Mouse (Mus musculus): Measurements from ENCODE around the gene Exoc6b. TPM values are rescaled to one million over a fixed set of nuclear protein-coding genes. Genes with fewer than 3 reads are reported as not detected.

The Exoc6b gene
- total RNA-seq, 2 experiments from 2014 or later: 130 to 134 TPM

GRCm38 (mm10) chr6:84661451-84662112 is 407.7 kb downstream of the Exoc6b start:
- no peak overlapping the region for H3K4me3 ChIP-seq
- no peak overlapping the region for H3K27ac ChIP-seq
- no peak for DNase-seq (ENCODE audit: low spot score in 2 of 2)
- TF ChIP-seq CTCF (conservative IDR thresholded peaks at IDR 0.05): no peak

GRCm38 (mm10) chr6:84660982-84661381 is 408.3 kb downstream of the Exoc6b start:
- TF ChIP-seq CTCF (conservative IDR thresholded peaks at IDR 0.05): no peak

GRCm38 (mm10) chr6:84657091-84657490 is 412.2 kb downstream of the Exoc6b start:
- no peak for DNase-seq (ENCODE audit: low spot score in 2 of 2)
- TF ChIP-seq CTCF (conservative IDR thresholded peaks at IDR 0.05): no peak
- Histone ChIP-seq H3K4me3 (no peak overlapping the region), H3K27ac (peak overlapping the region; percentile 14; the same call in 1 of the 2 replicates)

More at GRCm38 (mm10) chr6:84660982-84661381, 408.3 kb downstream of the Exoc6b start:
- Histone ChIP-seq H3K4me3 (no peak overlapping the region), H3K27ac (no peak overlapping the region)
- no peak for DNase-seq (ENCODE audit: low spot score in 2 of 2)

GRCm38 (mm10) chr6:84656680-84657079 is 412.6 kb downstream of the Exoc6b start:
- no peak overlapping the region for H3K4me3 ChIP-seq
- TF ChIP-seq CTCF (conservative IDR thresholded peaks at IDR 0.05): no peak
- peak in 1 of 2 experiments; percentile 18 for DNase-seq (ENCODE audit: low spot score in 2 of 2)
- H3K27ac ChIP-seq: peak overlapping the region; percentile 14; the same call in 1 of the 2 replicates

GRCm38 (mm10) chr6:84651902-84652301 is 417.4 kb downstream of the Exoc6b start:
- H3K27ac ChIP-seq: no peak overlapping the region
- H3K4me3 ChIP-seq: no peak overlapping the region
- no peak for DNase-seq (ENCODE audit: low spot score in 2 of 2)
- TF ChIP-seq CTCF (conservative IDR thresholded peaks at IDR 0.05): no peak

- H3K27ac ChIP-seq: no peak overlapping the region
- no peak for TF ChIP-seq CTCF (conservative IDR thresholded peaks at IDR 0.05)
- no peak for DNase-seq (ENCODE audit: low spot score in 2 of 2)
- H3K4me3 ChIP-seq: no peak overlapping the region
Measured at GRCm38 (mm10) chr6:84647197-84647596, 422.1 kb downstream of the Exoc6b start.

GRCm38 (mm10) chr6:84646696-84647095 is 422.6 kb downstream of the Exoc6b start:
- Histone ChIP-seq H3K4me3 (no peak overlapping the region), H3K27ac (no peak overlapping the region)
- no peak for DNase-seq (ENCODE audit: low spot score in 2 of 2)
- TF ChIP-seq CTCF (conservative IDR thresholded peaks at IDR 0.05): no peak

GRCm38 (mm10) chr6:84641062-84641431 is 428.3 kb downstream of the Exoc6b start:
- TF ChIP-seq CTCF (conservative IDR thresholded peaks at IDR 0.05): no peak
- Histone ChIP-seq H3K4me3 (no peak overlapping the region), H3K27ac (no peak overlapping the region)
- DNase-seq (ENCODE audit: low spot score in 2 of 2): no peak

- DNase-seq (ENCODE audit: low spot score in 2 of 2): no peak
- no peak for TF ChIP-seq CTCF (conservative IDR thresholded peaks at IDR 0.05)
Measured at GRCm38 (mm10) chr6:84640324-84641061, 428.8 kb downstream of the Exoc6b start.

GRCm38 (mm10) chr6:84638206-84638605 is 431.1 kb downstream of the Exoc6b start:
- Histone ChIP-seq H3K27ac (no peak overlapping the region), H3K4me3 (no peak overlapping the region)
- no peak for TF ChIP-seq CTCF (conservative IDR thresholded peaks at IDR 0.05)
- no peak for DNase-seq (ENCODE audit: low spot score in 2 of 2)

More at GRCm38 (mm10) chr6:84640324-84641061, 428.8 kb downstream of the Exoc6b start:
- Histone ChIP-seq H3K27ac (no peak overlapping the region), H3K4me3 (no peak overlapping the region)

GRCm38 (mm10) chr6:84631588-84631987 is 437.7 kb downstream of the Exoc6b start:
- DNase-seq (ENCODE audit: low spot score in 2 of 2): no peak
- TF ChIP-seq CTCF (conservative IDR thresholded peaks at IDR 0.05): no peak
- no peak overlapping the region for H3K27ac ChIP-seq
- no peak overlapping the region for H3K4me3 ChIP-seq

GRCm38 (mm10) chr6:84630276-84630675 is 439.0 kb downstream of the Exoc6b start:
- no peak overlapping the region for H3K4me3 ChIP-seq

GRCm38 (mm10) chr6:84628831-84629230 is 440.5 kb downstream of the Exoc6b start:
- H3K4me3 ChIP-seq: no peak overlapping the region
- no peak for DNase-seq (ENCODE audit: low spot score in 2 of 2)
- H3K27ac ChIP-seq: no peak overlapping the region
- TF ChIP-seq CTCF (conservative IDR thresholded peaks at IDR 0.05): no peak

More at GRCm38 (mm10) chr6:84630276-84630675, 439.0 kb downstream of the Exoc6b start:
- no peak overlapping the region for H3K27ac ChIP-seq
- TF ChIP-seq CTCF (conservative IDR thresholded peaks at IDR 0.05): no peak
- no peak for DNase-seq (ENCODE audit: low spot score in 2 of 2)

All from layer of hippocampus, adult 2 months (tissue).